Mouse (Mus musculus): ENCODE results near the gene Gm29776. TPM values are rescaled to one million over a fixed set of nuclear protein-coding genes. Genes with fewer than 3 reads are reported as not detected.

The Gm29776 gene
- polyA plus RNA-seq, 1 experiment from 2014 or later, result 0.15 TPM

GRCm38 (mm10) chr14:54732206-54732605, 33.6 kb upstream of the Gm29776 start:
- ATAC-seq, result no peak
- no peaks in the 10 kb centered on the region for H3K27me3 ChIP-seq (ENCODE audit: control insufficient read depth, insufficient read depth, low read depth, low read length)
- no peaks in the 10 kb centered on the region for H3K36me3 ChIP-seq (ENCODE audit: control insufficient read depth, insufficient read depth, low read length)
- no peaks in the 10 kb centered on the region for H3K9me3 ChIP-seq (replicated peaks; ENCODE audit: control insufficient read depth, low read length, poor library complexity, severe bottlenecking)
- peaks cover 2% of the 10 kb centered on the region for H3K4me1 ChIP-seq (ENCODE audit: control insufficient read depth, insufficient read depth, low read length)
- H3K9ac ChIP-seq (ENCODE audit: low read depth, low read length), result no peak overlapping the region
- no peak overlapping the region for H3K27ac ChIP-seq (ENCODE audit: low read length)
- no peak overlapping the region for H3K4me3 ChIP-seq (ENCODE audit: low read depth, low read length)
- WGBS, result 87% methylated on average over 8 of the region's 8 CpGs
- no peak overlapping the region for H3K4me2 ChIP-seq (ENCODE audit: low read length)

GRCm38 (mm10) chr14:54730305-54730704, 31.7 kb upstream of the Gm29776 start:
- no peaks in the 10 kb centered on the region for H3K9me3 ChIP-seq (replicated peaks; ENCODE audit: control insufficient read depth, low read length, poor library complexity, severe bottlenecking)
- no peaks in the 10 kb centered on the region for H3K4me1 ChIP-seq (ENCODE audit: control insufficient read depth, insufficient read depth, low read length)
- no peak overlapping the region for H3K9ac ChIP-seq (ENCODE audit: low read depth, low read length)
- H3K4me2 ChIP-seq (ENCODE audit: low read length), result no peak overlapping the region
- 93% methylated on average over 6 of the region's 6 CpGs for WGBS
- no peaks in the 10 kb centered on the region for H3K27me3 ChIP-seq (ENCODE audit: control insufficient read depth, insufficient read depth, low read depth, low read length)
- no peaks in the 10 kb centered on the region for H3K36me3 ChIP-seq (ENCODE audit: control insufficient read depth, insufficient read depth, low read length)
- no peak overlapping the region for H3K27ac ChIP-seq (ENCODE audit: low read length)
- no peak for ATAC-seq
- no peak overlapping the region for H3K4me3 ChIP-seq (ENCODE audit: low read depth, low read length)

- no peaks in the 10 kb centered on the region for H3K36me3 ChIP-seq (ENCODE audit: control insufficient read depth, insufficient read depth, low read length)
- no peaks in the 10 kb centered on the region for H3K9me3 ChIP-seq (replicated peaks; ENCODE audit: control insufficient read depth, low read length, poor library complexity, severe bottlenecking)
- no peak overlapping the region for H3K9ac ChIP-seq (ENCODE audit: low read depth, low read length)
- 57% methylated on average over 13 of the region's 13 CpGs for WGBS
- no peak overlapping the region for H3K4me2 ChIP-seq (ENCODE audit: low read length)
- no peak overlapping the region for H3K27ac ChIP-seq (ENCODE audit: low read length)
- H3K4me3 ChIP-seq (ENCODE audit: low read depth, low read length), result no peak overlapping the region
- H3K4me1 ChIP-seq (ENCODE audit: control insufficient read depth, insufficient read depth, low read length), result no peaks in the 10 kb centered on the region
- H3K27me3 ChIP-seq (ENCODE audit: control insufficient read depth, insufficient read depth, low read depth, low read length), result no peaks in the 10 kb centered on the region
- no peak for ATAC-seq
Observed at GRCm38 (mm10) chr14:54728823-54729653, 30.4 kb upstream of the Gm29776 start.

DNA sequence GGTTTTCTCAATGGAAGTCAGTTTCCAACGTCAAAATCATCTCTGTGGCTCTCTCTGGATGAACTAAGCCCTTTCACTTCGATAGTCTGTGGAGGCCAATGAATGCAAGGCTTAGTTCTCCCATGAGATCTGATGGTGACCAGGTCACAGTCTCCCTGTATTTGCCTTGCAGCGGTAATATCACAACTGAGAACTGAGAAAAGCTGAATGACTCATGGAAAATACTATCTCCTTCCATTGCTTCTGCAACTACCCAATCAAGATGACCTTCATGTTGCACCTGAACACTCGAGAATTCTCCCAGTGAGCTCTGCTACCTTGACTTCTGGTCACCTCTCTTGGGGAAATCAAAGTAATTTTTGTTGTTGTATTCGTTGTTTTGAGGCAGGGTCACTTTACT, 28.9 kb upstream of the Gm29776 start:
- no peak for ATAC-seq
- Histone ChIP-seq H3K9ac (ENCODE audit: low read depth, low read length) (no peak overlapping the region), H3K27ac (ENCODE audit: low read length) (no peak overlapping the region), H3K9me3 (replicated peaks; ENCODE audit: control insufficient read depth, low read length, poor library complexity, severe bottlenecking) (no peaks in the 10 kb centered on the region), H3K36me3 (ENCODE audit: control insufficient read depth, insufficient read depth, low read length) (no peaks in the 10 kb centered on the region), H3K4me3 (ENCODE audit: low read depth, low read length) (no peak overlapping the region), H3K27me3 (ENCODE audit: control insufficient read depth, insufficient read depth, low read depth, low read length) (no peaks in the 10 kb centered on the region), H3K4me2 (ENCODE audit: low read length) (no peak overlapping the region), H3K4me1 (ENCODE audit: control insufficient read depth, insufficient read depth, low read length) (no peaks in the 10 kb centered on the region)
- WGBS, result 80% methylated on average over 5 of the region's 5 CpGs

DNA sequence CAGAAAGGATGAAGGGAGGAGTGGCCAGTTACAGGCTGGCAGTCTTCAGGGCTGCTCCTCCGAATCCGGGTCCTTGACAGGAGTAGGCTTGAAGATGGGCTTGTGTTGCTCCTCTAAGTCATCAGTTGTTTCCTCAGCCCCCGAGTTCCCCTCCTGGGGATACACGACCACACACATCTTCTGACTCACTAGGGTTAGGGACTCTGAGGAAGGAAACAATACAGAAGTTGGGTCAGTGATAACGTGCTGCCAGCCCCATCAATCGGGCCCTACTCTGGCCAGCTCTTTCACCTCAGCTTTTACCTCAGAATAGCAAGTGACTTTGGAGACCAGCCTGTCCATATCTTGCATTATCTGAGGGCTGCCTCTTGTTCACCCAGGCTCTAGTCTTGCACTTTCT, 25.4 kb upstream of the Gm29776 start:
- H3K36me3 ChIP-seq (ENCODE audit: control insufficient read depth, insufficient read depth, low read length), result no peaks in the 10 kb centered on the region
- H3K27ac ChIP-seq (ENCODE audit: low read length), result no peak overlapping the region
- no peak overlapping the region for H3K9ac ChIP-seq (ENCODE audit: low read depth, low read length)
- no peak overlapping the region for H3K4me3 ChIP-seq (ENCODE audit: low read depth, low read length)
- WGBS, result 83% methylated on average over 6 of the region's 6 CpGs
- H3K27me3 ChIP-seq (ENCODE audit: control insufficient read depth, insufficient read depth, low read depth, low read length), result no peaks in the 10 kb centered on the region
- no peak for ATAC-seq
- no peak overlapping the region for H3K4me2 ChIP-seq (ENCODE audit: low read length)
- no peaks in the 10 kb centered on the region for H3K4me1 ChIP-seq (ENCODE audit: control insufficient read depth, insufficient read depth, low read length)
- H3K9me3 ChIP-seq (replicated peaks; ENCODE audit: control insufficient read depth, low read length, poor library complexity, severe bottlenecking), result no peaks in the 10 kb centered on the region

- no peak overlapping the region for H3K4me2 ChIP-seq (ENCODE audit: low read length)
- 81% methylated on average over 10 of the region's 10 CpGs for WGBS
- no peak overlapping the region for H3K9ac ChIP-seq (ENCODE audit: low read depth, low read length)
- no peaks in the 10 kb centered on the region for H3K36me3 ChIP-seq (ENCODE audit: control insufficient read depth, insufficient read depth, low read length)
- no peaks in the 10 kb centered on the region for H3K9me3 ChIP-seq (replicated peaks; ENCODE audit: control insufficient read depth, low read length, poor library complexity, severe bottlenecking)
- H3K27ac ChIP-seq (ENCODE audit: low read length), result no peak overlapping the region
- H3K4me3 ChIP-seq (ENCODE audit: low read depth, low read length), result no peak overlapping the region
- no peaks in the 10 kb centered on the region for H3K27me3 ChIP-seq (ENCODE audit: control insufficient read depth, insufficient read depth, low read depth, low read length)
- H3K4me1 ChIP-seq (ENCODE audit: control insufficient read depth, insufficient read depth, low read length), result no peaks in the 10 kb centered on the region
- no peak for ATAC-seq
Observed at GRCm38 (mm10) chr14:54721711-54722110, 23.1 kb upstream of the Gm29776 start.

GRCm38 (mm10) chr14:54720654-54721350, 22.2 kb upstream of the Gm29776 start:
- ATAC-seq, result no peak
- 93% methylated on average over 7 of the region's 7 CpGs for WGBS
- no peak overlapping the region for H3K9ac ChIP-seq (ENCODE audit: low read depth, low read length)

DNA sequence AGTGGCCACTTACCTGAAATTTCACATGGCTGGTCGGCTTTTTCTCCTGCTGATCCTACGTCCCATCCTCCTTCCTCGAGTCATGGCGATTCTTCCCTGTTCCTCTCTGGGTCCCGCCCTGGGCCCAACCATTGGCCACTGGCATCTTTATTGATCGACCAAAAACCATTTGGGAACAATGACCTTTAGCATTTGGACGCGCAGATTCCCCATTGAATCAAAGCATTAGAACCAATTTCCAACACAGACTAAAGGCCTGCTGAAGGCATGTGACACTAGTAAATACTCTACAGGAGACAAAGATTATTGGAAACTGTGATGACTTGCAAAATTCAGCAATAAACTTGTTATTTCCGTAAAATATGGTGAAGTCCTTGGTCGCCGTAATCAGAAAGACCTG, 21.4 kb upstream of the Gm29776 start:
- Histone ChIP-seq H3K27me3 (ENCODE audit: control insufficient read depth, insufficient read depth, low read depth, low read length) (no peaks in the 10 kb centered on the region), H3K4me1 (ENCODE audit: control insufficient read depth, insufficient read depth, low read length) (peaks cover 4% of the 10 kb centered on the region; the same call in 1 of the 2 replicates), H3K9ac (ENCODE audit: low read depth, low read length) (no peak overlapping the region), H3K4me3 (ENCODE audit: low read depth, low read length) (no peak overlapping the region), H3K9me3 (replicated peaks; ENCODE audit: control insufficient read depth, low read length, poor library complexity, severe bottlenecking) (no peaks in the 10 kb centered on the region), H3K27ac (ENCODE audit: low read length) (no peak overlapping the region), H3K4me2 (ENCODE audit: low read length) (no peak overlapping the region), H3K36me3 (ENCODE audit: control insufficient read depth, insufficient read depth, low read length) (no peaks in the 10 kb centered on the region)
- WGBS, result 90% methylated on average over 11 of the region's 11 CpGs
- ATAC-seq, result no peak

More at GRCm38 (mm10) chr14:54720654-54721350, 22.2 kb upstream of the Gm29776 start:
- Histone ChIP-seq H3K4me1 (ENCODE audit: control insufficient read depth, insufficient read depth, low read length) (no peaks in the 10 kb centered on the region), H3K9me3 (replicated peaks; ENCODE audit: control insufficient read depth, low read length, poor library complexity, severe bottlenecking) (no peaks in the 10 kb centered on the region), H3K27ac (ENCODE audit: low read length) (no peak overlapping the region), H3K4me2 (ENCODE audit: low read length) (no peak overlapping the region), H3K36me3 (ENCODE audit: control insufficient read depth, insufficient read depth, low read length) (no peaks in the 10 kb centered on the region), H3K4me3 (ENCODE audit: low read depth, low read length) (no peak overlapping the region), H3K27me3 (ENCODE audit: control insufficient read depth, insufficient read depth, low read depth, low read length) (no peaks in the 10 kb centered on the region)

DNA sequence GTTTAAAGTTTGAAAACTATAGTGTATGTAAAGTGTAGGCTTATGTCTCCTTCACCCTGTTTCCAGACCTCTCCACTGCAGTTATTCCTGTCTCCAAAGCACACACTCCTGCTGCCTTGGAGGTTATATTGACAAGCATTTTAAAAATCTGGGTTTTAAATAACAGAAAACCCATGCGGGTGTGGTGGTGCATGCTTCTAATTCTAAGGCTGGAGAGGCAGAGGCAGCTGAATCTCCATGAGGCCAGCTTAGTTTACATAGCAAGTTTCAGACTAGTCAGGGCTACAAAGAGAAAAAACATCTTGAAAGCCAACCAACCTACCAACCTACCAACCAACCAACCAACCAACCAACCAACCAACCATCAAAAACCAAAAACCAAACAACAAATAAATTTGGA, 16.8 kb upstream of the Gm29776 start:
- Histone ChIP-seq H3K4me1 (ENCODE audit: control insufficient read depth, insufficient read depth, low read length) (peaks cover 9% of the 10 kb centered on the region; the same call in 1 of the 2 replicates), H3K36me3 (ENCODE audit: control insufficient read depth, insufficient read depth, low read length) (no peaks in the 10 kb centered on the region), H3K4me2 (ENCODE audit: low read length) (peak overlapping the region; percentile 84; the same call in 1 of the 2 replicates), H3K27ac (ENCODE audit: low read length) (peak overlapping the region; percentile 78; the same call in 1 of the 2 replicates), H3K9me3 (replicated peaks; ENCODE audit: control insufficient read depth, low read length, poor library complexity, severe bottlenecking) (no peaks in the 10 kb centered on the region), H3K27me3 (ENCODE audit: control insufficient read depth, insufficient read depth, low read depth, low read length) (no peaks in the 10 kb centered on the region; the same call in 1 of the 2 replicates), H3K9ac (ENCODE audit: low read depth, low read length) (no peak overlapping the region), H3K4me3 (ENCODE audit: low read depth, low read length) (no peak overlapping the region; the same call in 1 of the 2 replicates)
- ATAC-seq, result no peak
- 77% methylated on average over 1 of the region's 1 CpGs for WGBS
